Mouse (Mus musculus): ENCODE results near the gene Slc17a8. TPM values are rescaled to one million over a fixed set of nuclear protein-coding genes. Genes with fewer than 3 reads are reported as not detected.
A peak's percentile ranks its signal among the peaks of the same experiment; 100 is the strongest.
"Not testable (repeated sequence)": the region's sequence is repeated elsewhere in the genome, so short reads cannot be mapped to it uniquely, and the experiment has no call there.

Slc17a8 gene
- 0.14 and 0.20 TPM in 2 replicates for polyA plus RNA-seq (2014; fragmentation: Nextera tagmentation; extraction: Ambion mirVana)

DNA sequence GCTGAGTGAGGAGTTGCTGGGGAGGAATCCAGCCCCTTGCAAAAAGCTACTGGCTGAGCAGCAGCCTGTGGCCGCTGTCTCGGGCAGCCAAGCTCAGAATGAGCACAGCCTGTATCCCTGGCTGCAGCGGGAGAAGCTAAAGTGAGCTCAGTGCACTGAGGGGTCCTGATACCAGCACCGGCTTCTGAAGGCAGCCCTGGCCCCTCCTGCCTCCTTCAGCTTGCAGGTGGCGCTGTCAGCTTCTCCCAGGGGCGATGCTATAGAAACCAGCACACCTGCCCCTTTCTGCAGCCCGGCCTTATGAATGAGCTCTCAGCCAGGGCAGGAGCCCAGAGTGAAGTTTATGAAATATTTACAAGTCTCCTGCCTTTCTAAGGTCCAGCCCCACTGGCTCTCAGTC, at the start of gene Slc17a8:
Slc17a8 (minus strand) TSS at position 125 of the 400 bp plus-strand sequence.
- 28% methylated on average over 7 of the region's 7 CpGs for WGBS (ENCODE audit: insufficient replicate concordance)
- no peaks in the 10 kb centered on the region for H3K9me3 ChIP-seq (replicated peaks; ENCODE audit: control insufficient read depth, low read length)
- ATAC-seq (replicated peaks; ENCODE audit: insufficient number of reproducible peaks, low FRiP score, low TSS enrichment) = no peak
- H3K27me3 ChIP-seq (ENCODE audit: control insufficient read depth, insufficient read depth, low read length) = no peaks in the 10 kb centered on the region
- no peaks in the 10 kb centered on the region for H3K36me3 ChIP-seq (ENCODE audit: control insufficient read depth, insufficient read depth, low read length)
- H3K4me3 ChIP-seq (ENCODE audit: low read depth, low read length) = no peak within 1 kb of the TSS
- peak within 1 kb of the TSS; percentile 32 for H3K4me2 ChIP-seq
- H3K4me1 ChIP-seq (ENCODE audit: control insufficient read depth, insufficient read depth, low read length) = no peaks in the 10 kb centered on the region
- no peak within 1 kb of the TSS for H3K9ac ChIP-seq (ENCODE audit: low read depth, low read length)
- H3K27ac ChIP-seq (ENCODE audit: low read depth, low read length) = no peak within 1 kb of the TSS

DNA sequence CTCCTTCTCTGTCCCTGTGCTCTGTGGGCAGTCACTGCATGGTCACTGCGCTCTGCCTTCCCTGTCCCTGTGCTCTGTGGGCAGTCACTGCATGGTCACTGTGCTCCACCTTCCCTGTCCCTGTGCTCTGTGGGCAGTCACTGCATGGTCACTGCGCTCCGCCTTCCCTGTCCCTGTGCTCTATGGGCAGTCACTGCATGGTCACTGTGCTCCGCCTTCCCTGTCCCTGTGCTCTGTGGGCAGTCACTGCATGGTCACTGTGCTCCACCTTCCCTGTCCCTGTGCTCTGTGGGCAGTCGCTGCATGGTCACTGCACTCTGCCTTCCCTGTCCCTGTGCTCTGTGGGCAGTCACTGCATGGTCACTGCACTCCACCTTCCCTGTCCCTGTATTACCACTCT, 49.3 kb upstream of the Slc17a8 start:
- 91% methylated on average over 5 of the region's 5 CpGs for WGBS (ENCODE audit: insufficient replicate concordance)
- not testable (repeated sequence) for H3K9ac ChIP-seq (ENCODE audit: low read depth, low read length); H3K4me1 ChIP-seq (ENCODE audit: control insufficient read depth, insufficient read depth, low read length); ATAC-seq (replicated peaks; ENCODE audit: insufficient number of reproducible peaks, low FRiP score, low TSS enrichment); H3K27me3 ChIP-seq (ENCODE audit: control insufficient read depth, insufficient read depth, low read length); H3K4me3 ChIP-seq (ENCODE audit: low read depth, low read length); H3K9me3 ChIP-seq (replicated peaks; ENCODE audit: control insufficient read depth, low read length); H3K27ac ChIP-seq (ENCODE audit: low read depth, low read length); H3K36me3 ChIP-seq (ENCODE audit: control insufficient read depth, insufficient read depth, low read length); H3K4me2 ChIP-seq

GRCm38 (mm10) chr10:89667571-89667970, 46.5 kb upstream of the Slc17a8 start:
- no peaks in the 10 kb centered on the region for H3K9me3 ChIP-seq (replicated peaks; ENCODE audit: control insufficient read depth, low read length)
- H3K4me3 ChIP-seq (ENCODE audit: low read depth, low read length) = no peak overlapping the region
- H3K4me2 ChIP-seq = no peak overlapping the region
- H3K9ac ChIP-seq (ENCODE audit: low read depth, low read length) = no peak overlapping the region
- H3K36me3 ChIP-seq (ENCODE audit: control insufficient read depth, insufficient read depth, low read length) = no peaks in the 10 kb centered on the region
- H3K27me3 ChIP-seq (ENCODE audit: control insufficient read depth, insufficient read depth, low read length) = no peaks in the 10 kb centered on the region
- H3K4me1 ChIP-seq (ENCODE audit: control insufficient read depth, insufficient read depth, low read length) = no peaks in the 10 kb centered on the region
- H3K27ac ChIP-seq (ENCODE audit: low read depth, low read length) = no peak overlapping the region
- 84% methylated on average over 7 of the region's 7 CpGs for WGBS (ENCODE audit: insufficient replicate concordance)
- no peak for ATAC-seq (replicated peaks; ENCODE audit: insufficient number of reproducible peaks, low FRiP score, low TSS enrichment)

- Histone ChIP-seq H3K9ac (ENCODE audit: low read depth, low read length) (no peak overlapping the region), H3K9me3 (replicated peaks; ENCODE audit: control insufficient read depth, low read length) (no peaks in the 10 kb centered on the region), H3K4me2 (no peak overlapping the region), H3K4me3 (ENCODE audit: low read depth, low read length) (no peak overlapping the region), H3K27me3 (ENCODE audit: control insufficient read depth, insufficient read depth, low read length) (no peaks in the 10 kb centered on the region), H3K4me1 (ENCODE audit: control insufficient read depth, insufficient read depth, low read length) (no peaks in the 10 kb centered on the region), H3K27ac (ENCODE audit: low read depth, low read length) (no peak overlapping the region), H3K36me3 (ENCODE audit: control insufficient read depth, insufficient read depth, low read length) (no peaks in the 10 kb centered on the region)
- ATAC-seq (replicated peaks; ENCODE audit: insufficient number of reproducible peaks, low FRiP score, low TSS enrichment) = no peak
- 88% methylated on average over 9 of the region's 9 CpGs for WGBS (ENCODE audit: insufficient replicate concordance)
Observed at GRCm38 (mm10) chr10:89665679-89666078, 44.6 kb upstream of the Slc17a8 start.

DNA sequence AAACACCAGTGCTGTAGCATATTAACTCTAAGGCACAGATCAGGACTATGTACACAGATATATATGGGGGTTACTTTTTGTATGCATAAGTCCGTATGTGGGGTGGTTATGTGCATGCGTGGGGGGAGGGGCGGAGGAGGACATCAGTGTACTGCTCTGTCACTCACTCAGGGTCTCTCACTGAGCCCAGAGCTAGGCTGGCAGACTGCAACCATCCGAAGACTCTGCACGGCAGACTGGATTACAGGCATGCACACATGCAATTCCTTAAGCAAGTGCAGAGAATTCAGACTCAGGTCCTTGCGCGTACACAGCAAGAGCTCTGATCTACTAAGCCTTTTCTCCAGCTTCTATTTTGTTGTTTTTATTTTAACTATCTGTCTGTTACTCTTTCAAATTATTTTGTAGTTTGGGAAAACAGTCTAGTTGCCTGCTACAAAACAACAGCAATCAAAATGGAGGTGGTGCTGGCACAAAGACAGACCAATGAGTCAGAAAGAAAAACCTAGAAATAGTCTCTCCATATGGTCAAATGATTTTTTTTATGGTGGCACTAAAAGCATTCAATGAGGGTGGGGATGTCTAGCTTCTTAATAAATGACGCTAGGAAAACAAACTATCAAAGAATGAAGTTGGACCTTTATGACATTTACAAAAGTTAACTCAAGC, 44.1 kb upstream of the Slc17a8 start:
- ATAC-seq (replicated peaks; ENCODE audit: insufficient number of reproducible peaks, low FRiP score, low TSS enrichment) = no peak

GRCm38 (mm10) chr10:89656366-89656765, 35.3 kb upstream of the Slc17a8 start:
- H3K4me1 ChIP-seq (ENCODE audit: control insufficient read depth, insufficient read depth, low read length) = no peaks in the 10 kb centered on the region
- H3K4me2 ChIP-seq = no peak overlapping the region
- H3K4me3 ChIP-seq (ENCODE audit: low read depth, low read length) = no peak overlapping the region
- H3K27ac ChIP-seq (ENCODE audit: low read depth, low read length) = no peak overlapping the region
- H3K9ac ChIP-seq (ENCODE audit: low read depth, low read length) = no peak overlapping the region
- no peaks in the 10 kb centered on the region for H3K27me3 ChIP-seq (ENCODE audit: control insufficient read depth, insufficient read depth, low read length)
- ATAC-seq (replicated peaks; ENCODE audit: insufficient number of reproducible peaks, low FRiP score, low TSS enrichment) = no peak
- H3K9me3 ChIP-seq (replicated peaks; ENCODE audit: control insufficient read depth, low read length) = no peaks in the 10 kb centered on the region
- peaks cover 13% of the 10 kb centered on the region for H3K36me3 ChIP-seq (ENCODE audit: control insufficient read depth, insufficient read depth, low read length)
- WGBS (ENCODE audit: insufficient replicate concordance) = 89% methylated on average over 5 of the region's 5 CpGs

More for the DNA sequence above, 44.1 kb upstream of the Slc17a8 start:
- H3K9ac ChIP-seq (ENCODE audit: low read depth, low read length) = no peak overlapping the region
- H3K9me3 ChIP-seq (replicated peaks; ENCODE audit: control insufficient read depth, low read length) = no peaks in the 10 kb centered on the region
- H3K27ac ChIP-seq (ENCODE audit: low read depth, low read length) = no peak overlapping the region
- H3K4me2 ChIP-seq = no peak overlapping the region
- 94% methylated on average over 8 of the region's 8 CpGs for whole genome bisulfite sequencing (ENCODE audit: insufficient replicate concordance)
- H3K36me3 ChIP-seq (ENCODE audit: control insufficient read depth, insufficient read depth, low read length) = no peaks in the 10 kb centered on the region
- H3K27me3 ChIP-seq (ENCODE audit: control insufficient read depth, insufficient read depth, low read length) = no peaks in the 10 kb centered on the region
- no peak overlapping the region for H3K4me3 ChIP-seq (ENCODE audit: low read depth, low read length)
- no peaks in the 10 kb centered on the region for H3K4me1 ChIP-seq (ENCODE audit: control insufficient read depth, insufficient read depth, low read length)

DNA sequence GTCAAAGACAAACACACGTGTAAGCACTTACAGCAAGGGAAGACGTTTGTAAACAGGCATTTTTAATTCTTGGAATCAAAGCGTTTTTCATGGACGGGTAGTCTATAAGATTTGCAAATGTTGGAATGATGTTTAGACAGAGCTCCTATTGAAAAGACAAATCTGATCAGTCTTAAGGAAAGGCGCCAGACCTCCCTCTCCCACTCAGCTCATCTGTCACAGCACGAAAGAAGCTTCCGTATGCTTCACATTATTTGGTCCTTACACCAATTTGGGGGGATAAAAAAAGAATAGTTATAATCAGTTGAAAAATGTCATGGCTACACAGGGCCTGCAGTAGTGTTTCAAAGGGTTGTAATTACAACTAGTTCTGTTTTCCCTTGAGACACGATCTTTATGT, 31.9 kb upstream of the Slc17a8 start:
- no peak overlapping the region for H3K4me3 ChIP-seq (ENCODE audit: low read depth, low read length)
- H3K4me2 ChIP-seq = no peak overlapping the region
- no peaks in the 10 kb centered on the region for H3K4me1 ChIP-seq (ENCODE audit: control insufficient read depth, insufficient read depth, low read length)
- 88% methylated on average over 8 of the region's 8 CpGs for WGBS (ENCODE audit: insufficient replicate concordance)
- no peaks in the 10 kb centered on the region for H3K27me3 ChIP-seq (ENCODE audit: control insufficient read depth, insufficient read depth, low read length)
- no peak overlapping the region for H3K27ac ChIP-seq (ENCODE audit: low read depth, low read length)
- H3K36me3 ChIP-seq (ENCODE audit: control insufficient read depth, insufficient read depth, low read length) = peaks cover 13% of the 10 kb centered on the region
- no peak for ATAC-seq (replicated peaks; ENCODE audit: insufficient number of reproducible peaks, low FRiP score, low TSS enrichment)
- H3K9ac ChIP-seq (ENCODE audit: low read depth, low read length) = no peak overlapping the region
- H3K9me3 ChIP-seq (replicated peaks; ENCODE audit: control insufficient read depth, low read length) = no peaks in the 10 kb centered on the region

GRCm38 (mm10) chr10:89651691-89652090, 30.6 kb upstream of the Slc17a8 start:
- WGBS (ENCODE audit: insufficient replicate concordance) = 73% methylated on average over 1 of the region's 1 CpGs
- H3K4me2 ChIP-seq = no peak overlapping the region
- H3K36me3 ChIP-seq (ENCODE audit: control insufficient read depth, insufficient read depth, low read length) = peaks cover 9% of the 10 kb centered on the region; the same call in 1 of the 2 replicates
- ATAC-seq (replicated peaks; ENCODE audit: insufficient number of reproducible peaks, low FRiP score, low TSS enrichment) = no peak
- no peaks in the 10 kb centered on the region for H3K9me3 ChIP-seq (replicated peaks; ENCODE audit: control insufficient read depth, low read length)
- no peaks in the 10 kb centered on the region for H3K27me3 ChIP-seq (ENCODE audit: control insufficient read depth, insufficient read depth, low read length)
- H3K4me1 ChIP-seq (ENCODE audit: control insufficient read depth, insufficient read depth, low read length) = no peaks in the 10 kb centered on the region
- H3K4me3 ChIP-seq (ENCODE audit: low read depth, low read length) = no peak overlapping the region
- no peak overlapping the region for H3K27ac ChIP-seq (ENCODE audit: low read depth, low read length)
- H3K9ac ChIP-seq (ENCODE audit: low read depth, low read length) = no peak overlapping the region

DNA sequence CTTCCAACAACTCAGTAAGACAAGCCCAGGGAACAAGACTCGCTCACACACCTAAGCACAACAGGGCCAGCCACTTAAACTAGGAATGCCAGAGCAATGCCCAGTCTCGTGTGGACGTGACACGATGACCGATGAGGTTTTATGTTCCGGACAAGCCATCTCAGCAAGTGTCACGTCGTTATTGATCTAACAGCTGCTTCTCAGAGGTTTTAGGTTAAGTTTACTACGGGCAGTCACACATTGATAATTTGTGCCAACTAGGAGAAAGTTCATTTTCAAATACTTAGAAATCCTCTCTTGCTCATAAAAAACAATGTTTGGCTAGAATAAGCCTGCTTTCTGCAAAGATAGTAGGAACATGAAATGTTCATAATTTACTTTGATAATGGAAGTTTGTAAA, 25.9 kb upstream of the Slc17a8 start:
- Histone ChIP-seq H3K36me3 (ENCODE audit: control insufficient read depth, insufficient read depth, low read length) (peaks cover 3% of the 10 kb centered on the region; the same call in 1 of the 2 replicates), H3K4me3 (ENCODE audit: low read depth, low read length) (no peak overlapping the region), H3K9ac (ENCODE audit: low read depth, low read length) (no peak overlapping the region), H3K4me2 (no peak overlapping the region), H3K27me3 (ENCODE audit: control insufficient read depth, insufficient read depth, low read length) (no peaks in the 10 kb centered on the region), H3K9me3 (replicated peaks; ENCODE audit: control insufficient read depth, low read length) (no peaks in the 10 kb centered on the region), H3K27ac (ENCODE audit: low read depth, low read length) (no peak overlapping the region), H3K4me1 (ENCODE audit: control insufficient read depth, insufficient read depth, low read length) (no peaks in the 10 kb centered on the region)
- no peak for ATAC-seq (replicated peaks; ENCODE audit: insufficient number of reproducible peaks, low FRiP score, low TSS enrichment)
- WGBS (ENCODE audit: insufficient replicate concordance) = 87% methylated on average over 9 of the region's 9 CpGs
